Mouse (Mus musculus) brown adipose tissue, adult 24 weeks (tissue): ENCODE results near the gene Rrp12. TPM values are rescaled to one million over a fixed set of nuclear protein-coding genes. Genes with fewer than 3 reads are reported as not detected.
A peak's percentile ranks its signal among the peaks of the same experiment; 100 is the strongest.

Experiments
- H3K27ac ChIP-seq: fragments of 200-500 bp; replicated peaks from 2 replicates; pipeline ENCODE4 v1.5.1; 2012; ENCODE audit warnings: low read depth, mild to moderate bottlenecking, low read length
- H3K4me1 ChIP-seq: fragments of 200-500 bp; 2 replicates; pipeline ENCODE4 v1.6.1; 2012; ENCODE audit warnings: low read length, mixed read lengths; ENCODE audit not compliant: control insufficient read depth, insufficient read depth, insufficient read length
- H3K4me3 ChIP-seq: fragments of 200-500 bp; 2 replicates; pipeline ENCODE4 v1.5.1; 2012; ENCODE audit warnings: low read depth, mild to moderate bottlenecking, low read length, moderate library complexity; ENCODE audit not compliant: insufficient read depth
- polyA plus RNA-seq: library from polyadenylated mRNA; stranded (reverse); fragments of >200 nt; gene quantifications from 2 replicates; pipeline ENCODE4 v1.2.4, GENCODE M21; 2012; ENCODE audit not compliant: missing spikeins, insufficient read depth, insufficient read length

Gene Rrp12
- polyA plus RNA-seq, 1 experiment = 3.3 TPM

GRCm38 (mm10) chr19:41832501-41833201 lies 63.3 kb downstream of the Rrp12 start:
- H3K4me3 ChIP-seq = no peak overlapping the region
- H3K4me1 ChIP-seq = peaks cover 9% of the 10 kb centered on the region
- no peak overlapping the region for H3K27ac ChIP-seq

GRCm38 (mm10) chr19:41831718-41832391 lies 64.1 kb downstream of the Rrp12 start:
- Histone ChIP-seq H3K4me3 (peak overlapping the region; percentile 67), H3K27ac (no peak overlapping the region)

GRCm38 (mm10) chr19:41831101-41831570 lies 64.8 kb downstream of the Rrp12 start:
- Histone ChIP-seq H3K4me3 (peak overlapping the region; percentile 67), H3K4me1 (peaks cover 9% of the 10 kb centered on the region), H3K27ac (no peak overlapping the region)

More at GRCm38 (mm10) chr19:41831718-41832391, 64.1 kb downstream of the Rrp12 start:
- H3K4me1 ChIP-seq = peaks cover 9% of the 10 kb centered on the region

GRCm38 (mm10) chr19:41830106-41831031 lies 65.6 kb downstream of the Rrp12 start:
- H3K4me1 ChIP-seq = peaks cover 9% of the 10 kb centered on the region
- no peak overlapping the region for H3K27ac ChIP-seq
- H3K4me3 ChIP-seq = peak overlapping the region; percentile 67

- peak within 1 kb of the TSS; percentile 97 for H3K27ac ChIP-seq
- peaks cover 9% of the 10 kb centered on the region for H3K4me1 ChIP-seq
- H3K4me3 ChIP-seq = peak within 1 kb of the TSS; percentile 67
Observed at GRCm38 (mm10) chr19:41829381-41830105, 66.4 kb downstream of the Rrp12 start, which contains the start of gene Frat1. TSS of gene Frat1 (plus strand) at chr19:41829970.

GRCm38 (mm10) chr19:41828941-41829340 lies 67.0 kb downstream of the Rrp12 start:
- H3K4me3 ChIP-seq = peak overlapping the region; percentile 37; the same call in 1 of the 2 replicates
- no peak overlapping the region for H3K27ac ChIP-seq
- H3K4me1 ChIP-seq = peaks cover 9% of the 10 kb centered on the region

- Histone ChIP-seq H3K27ac (no peak overlapping the region), H3K4me3 (no peak overlapping the region), H3K4me1 (peaks cover 4% of the 10 kb centered on the region)
Observed at GRCm38 (mm10) chr19:41826529-41826928, 69.4 kb downstream of the Rrp12 start.

- no peak overlapping the region for H3K27ac ChIP-seq
- H3K4me3 ChIP-seq = no peak overlapping the region
- no peaks in the 10 kb centered on the region for H3K4me1 ChIP-seq
Observed at GRCm38 (mm10) chr19:41824950-41825349, 71.0 kb downstream of the Rrp12 start.

- Histone ChIP-seq H3K4me3 (no peak overlapping the region), H3K4me1 (no peaks in the 10 kb centered on the region), H3K27ac (no peak overlapping the region)
Observed at GRCm38 (mm10) chr19:41822589-41822988, 73.4 kb downstream of the Rrp12 start.

- Histone ChIP-seq H3K27ac (no peak overlapping the region), H3K4me3 (no peak overlapping the region), H3K4me1 (no peaks in the 10 kb centered on the region)
Observed at GRCm38 (mm10) chr19:41821436-41821835, 74.5 kb downstream of the Rrp12 start.

GRCm38 (mm10) chr19:41818749-41819148 lies 77.2 kb downstream of the Rrp12 start:
- Histone ChIP-seq H3K4me1 (no peaks in the 10 kb centered on the region), H3K27ac (no peak overlapping the region)

GRCm38 (mm10) chr19:41817325-41817724 lies 78.6 kb downstream of the Rrp12 start:
- Histone ChIP-seq H3K4me3 (peak overlapping the region; percentile 15; the same call in 1 of the 2 replicates), H3K4me1 (0 out of 2 replicates have a peak, but pooled peaks cover 5% of the 10 kb centered on the region), H3K27ac (peak overlapping the region; percentile 75)

More at GRCm38 (mm10) chr19:41818749-41819148, 77.2 kb downstream of the Rrp12 start:
- H3K4me3 ChIP-seq = no peak overlapping the region

GRCm38 (mm10) chr19:41816915-41817314 lies 79.1 kb downstream of the Rrp12 start:
- H3K27ac ChIP-seq = peak overlapping the region; percentile 81
- 0 out of 2 replicates have a peak, but pooled peaks cover 5% of the 10 kb centered on the region for H3K4me1 ChIP-seq
- peak overlapping the region; percentile 15; the same call in 1 of the 2 replicates for H3K4me3 ChIP-seq

GRCm38 (mm10) chr19:41816410-41816809 lies 79.6 kb downstream of the Rrp12 start:
- Histone ChIP-seq H3K27ac (peak overlapping the region; percentile 81), H3K4me3 (no peak overlapping the region), H3K4me1 (0 out of 2 replicates have a peak, but pooled peaks cover 5% of the 10 kb centered on the region)
